Mouse (Mus musculus) erythroblast, embryonic 14.5 days (primary cell): ENCODE data around the gene Plekhm1.

ENCODE experiments used
- GATA1 ChIP-seq: IDR thresholded peaks from 2 replicates; pipeline ENCODE4 v1.6.1; 2012; ENCODE audit warnings: low read length, inconsistent platforms, mixed read lengths
- TAL1 ChIP-seq: IDR thresholded peaks from 3 replicates; pipeline ENCODE4 v1.6.1; 2012; ENCODE audit warnings: low read length, inconsistent platforms, mixed read lengths

GRCm38 (mm10) chr11:103408880-103409279 is 3.6 kb downstream of the Plekhm1 start:
- TF ChIP-seq GATA1 (no peak), TAL1 (no peak)
